Mouse (Mus musculus): ENCODE measurements around the gene Cldn9.

Cldn9 gene

DNA sequence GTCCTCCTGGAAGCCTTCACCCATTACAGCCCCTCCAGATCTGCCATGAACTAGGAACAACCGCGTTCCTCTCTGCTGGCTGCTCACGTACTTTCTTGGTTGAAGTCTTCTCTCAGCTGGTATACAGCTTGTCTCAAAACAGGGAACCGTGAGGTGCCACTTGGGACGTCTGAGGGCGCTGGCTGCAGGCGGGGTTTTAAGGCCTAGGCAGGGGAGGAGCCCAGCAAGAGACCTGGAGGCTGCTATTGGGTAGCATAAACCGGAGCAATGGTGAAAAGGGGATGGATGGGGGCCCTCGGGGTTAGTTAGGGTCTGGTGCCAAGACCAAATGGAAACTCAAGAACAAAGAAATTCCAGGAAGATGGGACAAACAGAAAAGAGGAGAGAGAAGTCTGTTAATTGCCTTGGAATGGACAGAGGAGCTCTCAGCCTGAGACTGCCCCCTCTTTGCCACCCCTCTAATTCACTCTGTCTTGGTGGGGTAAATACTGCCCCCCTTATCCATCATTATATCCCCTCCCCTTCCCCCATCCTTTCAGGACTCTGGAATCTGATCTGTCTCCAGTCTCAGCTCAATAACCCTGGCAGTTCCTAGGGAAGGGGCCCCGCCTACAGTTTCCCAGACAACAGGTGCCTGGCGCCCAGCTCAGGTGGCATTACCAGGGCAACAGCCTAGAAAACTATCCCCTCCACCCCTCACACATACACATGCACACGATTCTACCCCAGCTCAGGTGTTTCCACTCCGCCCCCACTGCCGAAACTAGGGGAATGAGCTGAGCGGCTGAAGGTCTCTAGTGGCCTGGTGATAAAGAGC lies at the start of gene Cldn9:
Gene Cldn9, minus strand, starts transcription at position 171 of the 817 bp plus-strand sequence.
- no peak for DNase-seq

GRCm38 (mm10) chr17:23730441-23730840 lies 46.6 kb upstream of the Cldn9 start:
- DNase-seq: no peak

GRCm38 (mm10) chr17:23726758-23727142 lies 42.9 kb upstream of the Cldn9 start:
- DNase-seq: peak; percentile 78

- DNase-seq: peak; percentile 94
Measured at GRCm38 (mm10) chr17:23725999-23726757, 42.4 kb upstream of the Cldn9 start, which contains the start of gene Pkmyt1. Gene Pkmyt1, plus strand, starts transcription at chr17:23726336.

- peak; percentile 57 for DNase-seq
Measured at GRCm38 (mm10) chr17:23725477-23725876, 41.7 kb upstream of the Cldn9 start.

- no peak for DNase-seq
Measured at GRCm38 (mm10) chr17:23722376-23723125, 38.7 kb upstream of the Cldn9 start, which contains the start of gene 1520401A03Rik. Gene 1520401A03Rik, minus strand, starts transcription at chr17:23722783.

GRCm38 (mm10) chr17:23721886-23722285 lies 38.1 kb upstream of the Cldn9 start:
- no peak for DNase-seq

DNA sequence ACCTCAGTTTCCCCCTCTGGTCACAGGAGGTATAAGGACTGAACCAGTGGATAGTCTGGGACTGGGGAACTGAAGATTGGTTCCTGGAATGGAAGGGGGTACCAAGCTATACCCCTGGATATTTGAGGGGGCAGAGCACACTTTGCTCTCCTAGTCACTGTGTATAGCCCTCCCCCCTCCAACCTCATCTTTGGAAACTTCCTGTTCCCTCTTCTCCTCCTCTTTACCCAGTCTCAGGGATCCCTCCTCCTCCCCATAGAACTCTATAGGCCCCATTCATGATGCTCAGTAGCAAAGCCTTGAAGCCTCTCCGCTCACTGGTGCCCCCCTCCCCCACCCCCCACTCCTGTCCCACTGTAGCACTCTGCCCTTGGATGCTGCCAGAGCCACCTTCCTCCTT lies 35.6 kb upstream of the Cldn9 start:
- no peak for DNase-seq

- no peak for DNase-seq
Measured at GRCm38 (mm10) chr17:23717003-23717402, 33.2 kb upstream of the Cldn9 start.

GRCm38 (mm10) chr17:23706212-23706611 lies 22.4 kb upstream of the Cldn9 start:
- peak; percentile 83 for DNase-seq

GRCm38 (mm10) chr17:23705525-23706104 lies 21.8 kb upstream of the Cldn9 start:
- DNase-seq: no peak

DNA sequence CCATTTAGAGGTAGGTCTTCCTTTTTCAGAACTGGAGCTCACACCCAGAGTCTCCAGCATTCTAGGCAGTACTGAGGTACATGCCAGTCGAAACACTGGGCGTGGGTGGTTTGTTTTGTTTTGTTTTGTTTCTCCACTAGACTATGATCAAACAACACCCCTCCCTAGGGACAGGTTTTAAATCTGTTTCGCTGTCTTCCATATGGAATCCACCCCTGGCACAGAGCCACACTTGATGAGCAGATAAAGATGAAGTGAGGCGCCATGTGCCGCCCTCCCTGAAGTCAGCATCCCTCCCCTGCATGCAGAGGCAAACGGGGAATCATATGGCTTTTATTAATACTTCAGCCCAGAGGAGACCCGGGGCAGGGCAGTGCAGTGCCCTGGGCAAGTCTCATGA lies 20.9 kb upstream of the Cldn9 start:
- no peak for DNase-seq

- no peak for DNase-seq
Measured at GRCm38 (mm10) chr17:23703301-23703700, 19.5 kb upstream of the Cldn9 start.

DNA sequence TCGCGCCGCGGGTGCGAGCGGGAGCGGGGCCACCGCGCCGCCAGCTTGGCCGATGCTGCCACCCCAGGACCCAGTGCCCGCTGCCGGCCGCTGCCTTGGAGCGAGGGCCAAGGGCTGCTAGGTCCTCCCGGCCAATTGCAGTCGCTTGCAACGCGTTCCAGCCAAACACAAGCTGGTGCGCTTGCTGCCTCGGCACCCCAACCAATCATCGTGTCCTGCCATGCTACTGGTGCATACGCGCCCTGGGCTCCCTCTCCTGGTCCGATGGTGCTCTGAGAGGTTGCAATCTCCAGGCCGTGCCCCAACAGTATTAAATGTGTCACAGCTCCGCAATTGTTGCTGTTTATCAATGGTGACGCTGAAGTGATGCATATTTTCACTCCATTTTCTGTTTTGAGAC lies 16.3 kb upstream of the Cldn9 start:
- peak; percentile 96 for DNase-seq

DNA sequence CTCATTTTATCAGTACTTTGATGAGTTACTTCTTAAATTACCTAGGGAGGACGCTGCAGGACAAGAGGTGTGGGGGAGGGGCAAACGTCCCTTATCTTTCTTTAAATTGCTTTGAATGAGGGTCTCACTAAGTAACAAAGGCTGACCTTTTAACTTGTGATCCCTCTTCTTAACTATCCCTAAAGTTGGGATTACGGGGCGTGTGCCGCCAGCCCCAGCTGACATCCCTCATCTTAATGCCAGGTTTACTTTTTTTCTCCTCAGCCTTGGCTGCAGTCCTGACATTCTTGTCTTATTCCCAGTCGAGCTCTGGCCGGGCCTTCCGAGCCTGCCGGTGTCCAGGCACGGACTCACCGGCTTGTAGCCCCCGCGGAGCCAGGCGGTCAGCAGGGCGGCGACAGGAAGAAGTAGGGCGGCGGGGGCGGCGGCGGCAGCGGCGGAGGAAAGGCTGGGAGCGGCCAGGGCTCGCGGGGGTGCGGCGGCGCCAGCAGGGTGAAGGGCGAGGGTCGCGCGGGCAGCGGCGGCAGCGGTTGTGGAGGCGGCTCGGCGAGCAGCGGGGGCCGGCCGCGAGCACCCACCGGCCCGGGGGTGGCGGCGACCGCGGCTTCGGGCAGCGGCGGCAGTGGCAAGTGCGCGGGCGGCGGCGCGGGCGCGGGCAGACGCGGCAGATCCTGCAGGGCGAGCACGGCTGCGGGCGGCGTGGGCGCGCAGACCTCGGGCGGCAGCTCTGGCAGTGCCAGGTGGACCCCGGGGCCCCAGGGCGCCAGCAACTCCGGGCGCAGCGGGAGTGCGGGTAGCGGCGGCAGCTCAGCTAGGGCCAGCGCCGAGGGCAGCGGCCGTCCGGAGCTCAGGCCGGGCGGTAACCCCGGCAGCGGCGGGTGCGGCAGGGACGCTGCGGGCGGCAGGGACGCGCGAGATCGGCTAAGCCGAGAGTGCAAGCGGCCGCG lies 15.6 kb upstream of the Cldn9 start:
- no peak for DNase-seq

- DNase-seq: no peak
Measured at GRCm38 (mm10) chr17:23695801-23696200, 12.0 kb upstream of the Cldn9 start.

- no peak for DNase-seq
Measured at GRCm38 (mm10) chr17:23694491-23694890, 10.7 kb upstream of the Cldn9 start.

DNA sequence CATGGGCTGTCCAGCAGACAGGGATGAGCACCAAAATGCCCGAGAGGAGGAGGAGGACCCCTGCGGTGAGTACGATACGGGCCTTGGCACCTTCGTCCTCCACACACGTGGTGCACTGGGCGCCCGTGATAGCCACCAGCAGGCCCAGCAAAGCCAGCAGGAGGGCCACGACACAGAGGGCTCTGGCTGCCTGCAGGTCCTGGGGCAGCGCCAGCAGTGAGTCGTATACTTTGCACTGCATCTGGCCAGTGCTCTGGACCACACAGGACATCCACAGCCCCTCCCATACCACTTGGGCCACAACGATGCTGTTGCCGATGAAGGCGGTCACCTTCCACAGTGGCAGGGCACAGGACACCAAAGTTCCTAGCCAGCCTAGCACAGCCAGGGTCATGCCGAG lies 600 bp downstream of the Cldn9 start:
- DNase-seq: no peak

DNA sequence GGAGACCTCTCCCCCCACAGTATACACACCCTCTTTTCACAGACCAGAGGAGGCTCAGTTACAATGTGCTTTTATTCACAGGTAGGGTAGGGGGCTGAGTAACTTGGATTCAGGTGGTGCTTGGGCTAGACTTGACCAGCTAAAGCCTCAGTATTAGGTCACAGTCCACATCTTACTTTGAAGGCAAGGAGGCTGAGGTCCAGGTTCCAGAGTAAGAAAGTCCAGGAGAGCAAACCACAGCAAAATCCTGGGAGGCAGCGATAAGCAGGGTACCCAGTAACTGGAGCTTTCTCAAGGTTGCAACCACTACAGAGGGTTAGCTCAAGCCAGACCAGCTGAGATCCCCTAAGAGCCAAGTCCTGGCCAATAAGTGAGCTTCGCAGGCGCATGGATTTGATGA lies 1.3 kb downstream of the Cldn9 start:
- no peak for DNase-seq

GRCm38 (mm10) chr17:23682092-23682491 lies 1.7 kb downstream of the Cldn9 start:
- DNase-seq: no peak

- no peak for DNase-seq
Measured at GRCm38 (mm10) chr17:23681086-23681485, 2.7 kb downstream of the Cldn9 start.

- DNase-seq: no peak
Measured at GRCm38 (mm10) chr17:23680336-23680735, 3.5 kb downstream of the Cldn9 start.

Measured in cerebellum, adult 9-10 months (tissue).